16 mouse cellular contexts compared by ENCODE assay signal in the genomic region with DNA sequence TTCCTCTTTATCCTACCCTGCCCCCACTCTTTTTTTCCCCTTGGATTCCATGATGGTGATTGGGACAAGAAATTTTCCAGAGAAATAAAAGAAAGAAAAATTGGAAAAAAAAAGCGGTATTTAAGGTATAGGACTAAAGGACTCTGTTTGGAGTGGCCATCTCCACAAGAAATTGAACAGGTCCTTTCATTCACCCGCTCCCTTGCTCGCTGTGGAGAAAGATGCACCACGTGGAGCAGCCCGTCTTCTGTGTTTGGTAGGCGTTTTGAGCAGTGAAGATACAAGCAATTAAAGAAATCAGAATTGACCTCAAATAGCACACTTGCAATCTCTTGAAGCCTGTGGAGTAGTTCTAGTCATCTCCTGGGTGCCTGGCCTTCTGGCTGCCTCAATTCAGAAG.
DNase-seq lines count a peak whose midpoint lies in the region; ATAC-seq lines count a peak whose summit lies in the region.
"Had no signal": no experiment of that assay in that cellular context is flagged by ENCODE, and none has a peak within 500 bp of the region (broad histone marks: within the 10 kb centered on the region; RNA-seq: fewer than 3 reads in every experiment).

No protein-coding gene starts in this region.

- peaks cover 10% of the 10 kb centered on the region for H3K27me3 ChIP-seq in forebrain, embryonic 10.5 days (ENCODE audit: poor library complexity, severe bottlenecking)
- no peaks in the 10 kb centered on the region for H3K27me3 ChIP-seq in forebrain, embryonic 16.5 days (replicated peaks; ENCODE audit: control insufficient read depth, insufficient read depth, low read length)
- no peaks in the 10 kb centered on the region; the same call in 1 of the 2 replicates for H3K27me3 ChIP-seq in embryonic facial prominence, embryonic 10.5 days (replicated peaks; ENCODE audit: low read depth, poor library complexity, severe bottlenecking)
- no peaks in the 10 kb centered on the region for H3K27me3 ChIP-seq in hindbrain, embryonic 13.5 days
- no peaks in the 10 kb centered on the region for H3K27me3 ChIP-seq in midbrain, embryonic 14.5 days (ENCODE audit: control insufficient read depth, insufficient read depth, low read length)
- H3K27me3 ChIP-seq: embryonic facial prominence, embryonic 12.5 days; liver, embryonic 13.5 days had no signal

- H3K27ac ChIP-seq in forebrain, embryonic 10.5 days = 0 out of 2 replicates have a peak overlapping the region, but pooled peaks have one; percentile 15
- no peak overlapping the region for H3K27ac ChIP-seq in forebrain, embryonic 16.5 days (ENCODE audit: low read length)
- no peak overlapping the region for H3K27ac ChIP-seq in embryonic facial prominence, embryonic 10.5 days (replicated peaks)
- H3K27ac ChIP-seq in hindbrain, embryonic 13.5 days = no peak overlapping the region
- H3K27ac ChIP-seq in midbrain, embryonic 14.5 days (replicated peaks; ENCODE audit: low read depth, low read length) = no peak overlapping the region
- H3K27ac ChIP-seq: embryonic facial prominence, embryonic 12.5 days; liver, embryonic 13.5 days had no signal

- no peaks in the 10 kb centered on the region for H3K36me3 ChIP-seq in forebrain, embryonic 10.5 days (replicated peaks)
- no peaks in the 10 kb centered on the region for H3K36me3 ChIP-seq in forebrain, embryonic 16.5 days (ENCODE audit: control insufficient read depth, insufficient read depth)
- H3K36me3 ChIP-seq in embryonic facial prominence, embryonic 10.5 days (replicated peaks) = no peaks in the 10 kb centered on the region
- H3K36me3 ChIP-seq in hindbrain, embryonic 13.5 days = no peaks in the 10 kb centered on the region
- no peaks in the 10 kb centered on the region for H3K36me3 ChIP-seq in midbrain, embryonic 14.5 days (ENCODE audit: control insufficient read depth, insufficient read depth, low read length)
- H3K36me3 ChIP-seq: embryonic facial prominence, embryonic 12.5 days; liver, embryonic 13.5 days had no signal

- H3K9ac ChIP-seq in forebrain, embryonic 16.5 days (replicated peaks; ENCODE audit: low read depth, low read length) = no peak overlapping the region
- H3K9ac ChIP-seq in hindbrain, embryonic 13.5 days = no peak overlapping the region
- H3K9ac ChIP-seq in midbrain, embryonic 14.5 days (replicated peaks; ENCODE audit: low read length) = no peak overlapping the region
- H3K9ac ChIP-seq: embryonic facial prominence, embryonic 12.5 days; liver, embryonic 13.5 days had no signal

- no peak for DNase-seq in forebrain, embryonic 10.5 days (ENCODE audit: extremely low spot score, low spot score)
- no peak for DNase-seq in embryonic facial prominence, embryonic 10.5 days (ENCODE audit: low spot score)
- DNase-seq in midbrain, embryonic 14.5 days = peak; percentile 8
- no peak for DNase-seq in frontal cortex, postnatal 36 days (ENCODE audit: low spot score in 2 of 2)
- DNase-seq in layer of hippocampus, adult 8-10 months (ENCODE audit: low spot score in 2 of 2) = no peak
- no peak for DNase-seq in left cerebral cortex, adult 11 months (ENCODE audit: low spot score)
- DNase-seq: adrenal gland, adult 8-10 months; cerebellum, postnatal 10 days; gastrocnemius, postnatal 36 days; kidney, adult 9 months; liver, embryonic 13.5 days; right cerebral cortex, adult 18-20 months had no signal

- no peaks in the 10 kb centered on the region for H3K9me3 ChIP-seq in forebrain, embryonic 10.5 days
- no peaks in the 10 kb centered on the region for H3K9me3 ChIP-seq in forebrain, embryonic 16.5 days (ENCODE audit: control insufficient read depth, low read length)
- H3K9me3 ChIP-seq in embryonic facial prominence, embryonic 10.5 days = no peaks in the 10 kb centered on the region
- no peaks in the 10 kb centered on the region for H3K9me3 ChIP-seq in hindbrain, embryonic 13.5 days
- no peaks in the 10 kb centered on the region for H3K9me3 ChIP-seq in midbrain, embryonic 14.5 days (ENCODE audit: control insufficient read depth, low read length)
- H3K9me3 ChIP-seq: embryonic facial prominence, embryonic 12.5 days; liver, embryonic 13.5 days had no signal

- ATAC-seq in forebrain, embryonic 16.5 days = no peak
- no peak for ATAC-seq in hindbrain, embryonic 13.5 days (ENCODE audit: low FRiP score)
- ATAC-seq in midbrain, embryonic 14.5 days (ENCODE audit: low FRiP score, low TSS enrichment) = no peak
- ATAC-seq: lung, postnatal 0 days had no signal

- H3K4me1 ChIP-seq in forebrain, embryonic 10.5 days = peaks cover 25% of the 10 kb centered on the region
- H3K4me1 ChIP-seq in forebrain, embryonic 16.5 days (replicated peaks; ENCODE audit: control insufficient read depth, insufficient read depth, low read length) = peaks cover 10% of the 10 kb centered on the region
- H3K4me1 ChIP-seq in embryonic facial prominence, embryonic 10.5 days = no peaks in the 10 kb centered on the region
- H3K4me1 ChIP-seq in hindbrain, embryonic 13.5 days (replicated peaks) = peaks cover 9% of the 10 kb centered on the region; the same call in 1 of the 2 replicates
- H3K4me1 ChIP-seq in midbrain, embryonic 14.5 days (ENCODE audit: control insufficient read depth, insufficient read depth, low read length) = no peaks in the 10 kb centered on the region
- H3K4me1 ChIP-seq: embryonic facial prominence, embryonic 12.5 days; liver, embryonic 13.5 days had no signal

- no peak overlapping the region for H3K4me3 ChIP-seq in forebrain, embryonic 10.5 days
- H3K4me3 ChIP-seq in forebrain, embryonic 16.5 days (replicated peaks; ENCODE audit: low read length) = no peak overlapping the region
- H3K4me3 ChIP-seq in embryonic facial prominence, embryonic 10.5 days = 0 out of 2 replicates have a peak overlapping the region, but pooled peaks have one; percentile 37
- no peak overlapping the region for H3K4me3 ChIP-seq in hindbrain, embryonic 13.5 days
- H3K4me3 ChIP-seq in midbrain, embryonic 14.5 days (replicated peaks; ENCODE audit: low read depth, low read length) = no peak overlapping the region
- H3K4me3 ChIP-seq: embryonic facial prominence, embryonic 12.5 days; liver, embryonic 13.5 days had no signal

- H3K4me2 ChIP-seq in forebrain, embryonic 16.5 days (ENCODE audit: low read length) = no peak overlapping the region; the same call in 1 of the 2 replicates
- H3K4me2 ChIP-seq in hindbrain, embryonic 13.5 days = peak overlapping the region; percentile 41
- H3K4me2 ChIP-seq in midbrain, embryonic 14.5 days (ENCODE audit: low read length) = peak overlapping the region; percentile 48
- H3K4me2 ChIP-seq: liver, embryonic 13.5 days had no signal

- WGBS in forebrain, embryonic 10.5 days = 26% methylated on average over 6 of the region's 6 CpGs
- WGBS in forebrain, embryonic 16.5 days = 35% methylated on average over 6 of the region's 6 CpGs
- WGBS in embryonic facial prominence, embryonic 10.5 days = 30% methylated on average over 6 of the region's 6 CpGs
- WGBS in hindbrain, embryonic 13.5 days = 23% methylated on average over 6 of the region's 6 CpGs
- WGBS in midbrain, embryonic 14.5 days = 31% methylated on average over 6 of the region's 6 CpGs
